ENCODE assay signal across 8 mouse cellular contexts in the genomic region with DNA sequence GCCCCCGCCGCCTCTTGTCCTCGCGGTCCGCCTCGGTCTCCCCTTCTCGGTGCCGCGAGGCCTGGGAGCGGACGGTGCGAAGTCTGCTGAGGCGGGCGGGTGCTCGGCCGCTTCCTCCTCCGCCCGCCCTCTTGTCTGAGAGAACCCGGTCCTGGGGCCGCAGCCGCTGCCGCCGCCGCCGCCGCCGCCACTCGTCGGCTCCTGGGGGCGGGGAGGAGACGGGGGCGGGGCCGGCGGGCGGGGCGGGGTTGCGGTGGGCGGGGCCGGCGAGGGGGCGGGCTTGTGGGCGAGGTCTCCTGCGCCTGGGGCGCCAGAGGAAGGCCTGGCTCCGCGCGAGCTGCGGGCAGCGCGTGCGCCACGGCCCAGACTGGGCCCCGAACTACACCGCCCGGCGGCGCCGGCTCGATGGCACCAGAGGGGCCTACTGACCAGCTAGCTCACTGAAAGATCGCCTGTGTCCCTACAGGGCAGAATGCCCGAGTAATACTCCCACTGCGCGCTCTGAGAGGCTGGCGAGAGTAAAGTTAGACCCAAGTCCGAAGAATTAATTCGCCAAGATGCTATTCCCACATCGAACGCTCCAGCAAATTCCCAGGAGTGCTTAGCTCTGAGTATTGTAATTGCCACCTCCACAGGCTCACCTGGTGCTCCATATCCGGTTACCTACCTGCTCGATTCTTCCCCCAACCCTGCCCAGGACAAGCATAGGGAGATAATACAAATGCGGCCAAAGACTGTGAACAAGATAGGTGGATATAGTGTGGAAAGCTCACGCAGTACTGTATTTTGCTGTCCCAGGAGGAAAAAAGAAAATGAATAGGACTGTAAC. TPM values are rescaled to one million over a fixed set of nuclear protein-coding genes. Genes with fewer than 3 reads are reported as not detected.
DNase-seq lines count a peak whose midpoint lies in the region; ATAC-seq and TF ChIP-seq lines count a peak whose summit lies in the region.

A gene (minus strand): TSS at position 165 of the 829 bp plus-strand sequence.

- peak; percentile 89 for DNase-seq in MN1 (ENCODE audit: low spot score)
- peak; percentile 82 for DNase-seq in cerebellum, adult 8-10 months
- DNase-seq in forelimb bud, embryonic 11.5 days (ENCODE audit: low read depth, low spot score), result peak; percentile 90
- DNase-seq in layer of hippocampus, adult 9-10 months (ENCODE audit: low spot score), result peak; percentile 20
- peak; percentile 79 for DNase-seq in thymus, adult 2 months

- 4% methylated on average over 48 of the region's 72 CpGs for WGBS in lung, embryonic 15.5 days
- 3% methylated on average over 63 of the region's 72 CpGs for WGBS in olfactory bulb, adult 2 months
- WGBS in thymus, adult 2 months, result 6% methylated on average over 65 of the region's 72 CpGs

- ATAC-seq in hematopoietic stem cell, adult 5-6 weeks (replicated peaks in 1 of 2; ENCODE audit: insufficient read depth in 1 of 2, low FRiP score in 2 of 2, low TSS enrichment in 1 of 2, low read depth in 1 of 2, poor library complexity in 2 of 2, severe bottlenecking in 2 of 2), result peak; percentile 90 to 92
- ATAC-seq in lung, embryonic 15.5 days (ENCODE audit: borderline replicate concordance, extremely low read depth, low FRiP score, low TSS enrichment), result peak; percentile 97

- peak within 1 kb of the TSS; percentile 89 for H3K4me3 ChIP-seq in lung, embryonic 15.5 days
- H3K4me3 ChIP-seq in olfactory bulb, adult 2 months (ENCODE audit: insufficient read depth, low read depth, low read length), result peak within 1 kb of the TSS; percentile 94
- peak within 1 kb of the TSS; percentile 80 for H3K4me3 ChIP-seq in thymus, adult 2 months (ENCODE audit: control insufficient read depth, insufficient read depth, low read length)

- H3K9me3 ChIP-seq in lung, embryonic 15.5 days, result no peaks in the 10 kb centered on the region

- peak within 1 kb of the TSS; percentile 69 for H3K4me2 ChIP-seq in lung, embryonic 15.5 days

- TF ChIP-seq CTCF in olfactory bulb, adult 2 months (IDR thresholded peaks at IDR 0.05; ENCODE audit: insufficient read depth, low read depth, low read length), result no peak
- TF ChIP-seq CTCF in thymus, adult 2 months (IDR thresholded peaks at IDR 0.05; ENCODE audit: borderline replicate concordance, control insufficient read depth, extremely low read depth, insufficient read depth, low read length, poor library complexity), result no peak

- peak within 1 kb of the TSS; percentile 94 for H3K9ac ChIP-seq in lung, embryonic 15.5 days

- TF ChIP-seq POLR2A in olfactory bulb, adult 2 months (IDR thresholded peaks at IDR 0.05; ENCODE audit: insufficient read depth, low read depth, low read length), result peak; percentile 95
- peak; percentile 85 for TF ChIP-seq POLR2A in thymus, adult 2 months (IDR thresholded peaks at IDR 0.05; ENCODE audit: control insufficient read depth, extremely low read depth, insufficient read depth, low read length, poor library complexity)

- H3K36me3 ChIP-seq in lung, embryonic 15.5 days, result no peaks in the 10 kb centered on the region
- H3K36me3 ChIP-seq in thymus, adult 2 months (ENCODE audit: control insufficient read depth, insufficient read depth, low read length), result no peaks in the 10 kb centered on the region

- H3K4me1 ChIP-seq in lung, embryonic 15.5 days, result peaks cover 22% of the 10 kb centered on the region
- H3K4me1 ChIP-seq in olfactory bulb, adult 2 months (ENCODE audit: control insufficient read depth, insufficient read depth, low read length), result peaks cover 3% of the 10 kb centered on the region; the same call in 1 of the 2 replicates
- peaks cover 7% of the 10 kb centered on the region for H3K4me1 ChIP-seq in thymus, adult 2 months (replicated peaks; ENCODE audit: control insufficient read depth, insufficient read depth, low read length)

- peak within 1 kb of the TSS; percentile 97 for H3K27ac ChIP-seq in lung, embryonic 15.5 days
- peak within 1 kb of the TSS; percentile 53 for H3K27ac ChIP-seq in olfactory bulb, adult 2 months (ENCODE audit: insufficient read depth, low read depth, low read length)
- H3K27ac ChIP-seq in thymus, adult 2 months (ENCODE audit: control insufficient read depth, insufficient read depth, low read length), result no peak within 1 kb of the TSS

- H3K27me3 ChIP-seq in lung, embryonic 15.5 days, result no peaks in the 10 kb centered on the region
- no peaks in the 10 kb centered on the region for H3K27me3 ChIP-seq in thymus, adult 2 months (ENCODE audit: control insufficient read depth, insufficient read depth, low read length)

RNA-seq across cellular contexts. Expression of the gene that starts here (rescaled TPM):
- total RNA-seq in hematopoietic stem cell, adult 5-6 weeks (2017), result 46.9 and 50.8 TPM in 2 replicates
- 16.1 and 16.5 TPM in 2 replicates for polyA plus RNA-seq in lung, embryonic 15.5 days (2015; fragmentation: Nextera tagmentation; extraction: Ambion mirVana)
- polyA plus RNA-seq in olfactory bulb, adult 2 months (2012; ENCODE audit: insufficient read depth, insufficient read length, low replicate concordance, missing spikeins), result not detected in 2 replicates
- 9.5 and 9.9 TPM in 2 replicates for polyA plus RNA-seq in thymus, adult 2 months (2012; rRNA removed)

Comparison
In these comparisons a context has a peak if more than half of its experiments do, and no peak if none do; other contexts are left out.
1. DNase-seq: peak in every context shown above with its lines; median percentile 90 in forelimb bud, embryonic 11.5 days; 89 in MN1; 82 in cerebellum, adult 8-10 months; 79 in thymus, adult 2 months; 20 in layer of hippocampus, adult 9-10 months.